Mouse (Mus musculus): ENCODE measurements at regions not wholly inside any gene's neighbourhood (a gene's known extent, or its start where the extent isn't known, plus 50 kb on each side); places are given as distances from the start of the nearest gene placed in this dataset.

GRCm38 (mm10) chr10:98543253-98543997 is 370.8 kb upstream of the Atp2b1 start:
- no peak for TF ChIP-seq CTCF (IDR thresholded peaks at IDR 0.05; ENCODE audit: low read depth, low read length)
- TF ChIP-seq GATA1 (IDR thresholded peaks at IDR 0.05; ENCODE audit: borderline replicate concordance, low read length): no peak
- TF ChIP-seq TAL1 (conservative IDR thresholded peaks at IDR 0.05; ENCODE audit: low read depth, low read length): no peak
- no peak for TF ChIP-seq POLR2AphosphoS5 (IDR thresholded peaks at IDR 0.05; ENCODE audit: insufficient replicate concordance, low read depth, low read length)
- no peak for TF ChIP-seq GATA2 (IDR thresholded peaks at IDR 0.05; ENCODE audit: borderline replicate concordance, low read depth, low read length)
